Mouse (Mus musculus) right cerebral cortex, postnatal 36 days (tissue): Measurements from ENCODE around the gene Chit1.

Source experiments
- DNase-seq, 2 experiments: peaks; one replicate each; pipeline ENCODE4 v3.0.0; 2022; ENCODE audit warnings: low spot score in 2 of 2, mixed read lengths in 1 of 2

Chit1 gene

DNA sequence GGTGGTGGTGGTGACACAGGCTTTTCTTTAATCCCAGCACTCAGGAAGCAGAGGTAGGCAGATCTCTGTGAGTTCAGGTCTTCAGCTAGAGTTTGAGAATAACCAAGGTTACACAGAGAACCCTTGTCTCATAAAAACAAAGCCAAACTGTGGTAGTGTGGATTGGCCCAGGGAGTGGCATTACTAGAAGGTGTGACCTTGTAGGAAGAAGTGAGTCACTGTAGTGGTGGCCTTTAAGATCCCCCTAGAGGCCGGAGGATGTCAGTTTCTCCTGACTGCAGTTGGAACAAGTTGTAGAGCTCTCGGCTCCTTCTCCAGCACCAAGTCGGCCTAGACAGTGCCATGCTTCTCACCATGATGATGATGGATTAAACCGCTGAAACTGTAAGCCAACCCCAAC lies at the start of gene Chit1:
TSS of gene Chit1 (plus strand) at position 264 of the 400 bp plus-strand sequence.
- no peak for DNase-seq

- DNase-seq: no peak
Measured at GRCm38 (mm10) chr1:134061915-134062314, 49.1 kb upstream of the Chit1 start.

DNA sequence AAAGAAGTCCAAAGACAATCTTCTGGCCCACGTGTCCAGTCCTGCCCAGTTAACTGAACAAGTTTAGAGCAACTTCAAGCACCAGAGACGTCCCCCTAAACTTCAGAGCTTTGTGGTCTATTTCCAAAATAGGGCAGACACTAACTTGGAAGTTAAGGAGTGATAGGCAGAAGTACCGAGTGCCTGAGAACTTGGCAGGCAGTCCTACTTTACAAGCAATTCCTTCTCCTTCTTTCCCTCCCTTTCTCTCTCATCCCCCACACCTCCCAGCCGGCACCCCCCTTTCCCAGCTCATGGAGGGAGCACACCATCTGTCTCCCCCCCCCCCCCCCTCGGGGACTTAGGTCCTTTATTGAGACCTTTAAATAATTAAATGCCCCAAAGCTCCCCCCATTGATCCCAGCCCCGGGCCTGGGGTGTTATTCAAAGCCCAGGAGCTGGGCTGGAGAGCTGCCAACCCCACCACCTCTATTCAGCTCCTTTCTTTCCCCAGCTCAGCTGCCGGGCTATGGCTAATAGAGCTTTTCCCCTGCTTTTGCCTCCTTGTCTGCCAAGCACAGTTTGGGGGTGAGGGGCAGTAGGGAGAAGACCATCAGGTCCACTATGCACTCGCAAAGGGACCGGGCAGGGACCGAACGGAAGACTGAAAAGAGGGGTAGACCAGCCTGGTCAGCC lies 48.5 kb upstream of the Chit1 start:
- DNase-seq: no peak

DNA sequence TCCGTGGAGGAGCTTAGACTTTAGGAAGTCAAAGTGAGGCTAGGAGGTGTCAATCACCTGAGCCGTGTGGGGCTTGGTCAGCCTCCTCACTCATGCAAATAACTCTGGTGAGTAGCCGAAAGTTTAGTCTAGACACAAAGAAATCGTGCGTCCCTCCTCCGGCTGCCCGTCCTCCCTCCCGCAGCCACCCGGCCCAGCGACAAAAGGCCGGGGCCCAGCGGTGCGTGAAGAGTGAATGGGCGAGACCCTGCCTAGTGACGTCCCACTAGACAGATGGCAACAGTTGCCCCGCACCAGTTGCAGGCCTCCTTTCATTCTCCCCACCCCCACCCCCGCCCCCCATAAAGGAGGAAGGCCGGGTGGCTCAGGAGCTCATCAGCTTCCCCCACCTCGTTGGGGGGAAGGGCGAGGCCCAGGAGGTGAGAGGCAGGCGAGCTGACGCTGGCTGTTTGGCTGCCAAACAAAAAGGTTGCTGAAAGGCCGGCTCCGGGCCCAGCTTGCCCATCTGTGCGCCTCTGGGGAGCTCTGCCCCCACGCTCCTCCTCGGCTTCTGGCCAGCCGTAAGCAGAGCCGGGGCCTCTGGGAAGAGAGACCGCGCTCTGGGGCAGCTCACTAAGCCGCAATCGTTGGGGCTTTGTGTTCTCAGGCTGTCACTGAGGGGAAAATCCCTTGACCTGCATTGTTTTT lies 47.8 kb upstream of the Chit1 start:
- no peak for DNase-seq

DNA sequence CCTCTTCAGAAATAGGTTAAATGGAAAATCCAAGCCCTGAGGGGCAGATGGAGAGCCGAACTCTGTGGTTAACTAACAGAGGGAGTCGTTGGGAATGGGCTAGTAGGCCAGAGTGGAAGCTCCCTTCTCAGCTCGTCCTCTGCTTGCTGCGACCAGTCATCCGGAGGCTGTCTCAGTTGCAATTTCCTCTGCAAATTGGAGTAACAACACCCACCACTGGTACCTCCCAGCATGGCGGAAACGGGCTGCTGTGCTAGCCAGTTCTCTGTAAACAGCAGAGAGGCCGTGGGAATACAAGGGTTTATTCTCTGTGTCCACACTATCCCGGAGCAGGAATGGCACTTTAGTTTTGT lies 47.3 kb upstream of the Chit1 start:
- no peak for DNase-seq

- no peak for DNase-seq
Measured at GRCm38 (mm10) chr1:134064296-134064831, 46.7 kb upstream of the Chit1 start.

DNA sequence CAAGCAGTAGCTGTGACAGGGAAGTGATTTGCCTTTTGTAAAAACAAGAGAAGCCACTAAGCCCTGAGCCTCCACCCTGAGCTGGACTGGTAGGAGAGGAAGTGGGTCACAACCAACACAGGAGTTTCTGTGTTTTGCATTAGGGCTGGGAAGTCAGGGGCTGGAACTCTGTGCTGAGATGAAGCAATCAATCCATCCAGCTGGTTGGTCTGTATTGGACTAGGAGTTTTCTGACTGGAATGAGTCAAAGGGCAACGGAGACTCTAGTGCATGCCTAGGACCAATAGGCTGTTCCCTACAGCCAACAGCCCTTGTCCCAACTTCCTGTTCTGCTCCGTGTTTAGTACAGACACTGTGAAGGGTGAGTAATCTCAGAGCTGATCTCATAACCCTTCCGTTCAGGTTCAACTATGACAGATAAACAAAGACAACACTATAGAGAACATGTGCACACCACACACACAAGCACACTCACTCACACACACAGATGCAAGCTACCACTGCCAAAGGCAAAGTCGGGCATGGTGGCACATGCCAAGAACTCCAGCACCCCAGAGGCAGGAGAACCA lies 45.7 kb upstream of the Chit1 start:
- DNase-seq: no peak

DNA sequence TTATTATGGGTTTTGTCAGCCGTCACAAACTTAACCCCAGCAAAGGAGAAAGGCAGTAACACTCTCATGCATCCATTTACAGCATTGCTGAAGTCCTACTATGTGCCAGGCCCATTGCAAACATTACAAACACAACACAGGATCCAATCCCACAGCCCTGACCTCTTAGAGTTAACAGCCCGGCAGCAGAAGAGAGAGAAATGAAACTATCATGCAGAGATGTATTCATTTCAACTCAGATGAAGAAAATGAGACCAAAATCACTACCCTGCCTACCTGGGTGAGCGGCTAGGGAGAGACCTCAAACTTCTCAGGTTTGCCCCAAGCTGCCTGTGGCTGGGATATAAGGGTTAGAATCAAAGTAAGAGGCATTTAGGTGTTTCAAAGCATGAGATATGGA lies 44.5 kb upstream of the Chit1 start:
- no peak for DNase-seq

GRCm38 (mm10) chr1:134067143-134067619 lies 43.9 kb upstream of the Chit1 start:
- no peak for DNase-seq

DNA sequence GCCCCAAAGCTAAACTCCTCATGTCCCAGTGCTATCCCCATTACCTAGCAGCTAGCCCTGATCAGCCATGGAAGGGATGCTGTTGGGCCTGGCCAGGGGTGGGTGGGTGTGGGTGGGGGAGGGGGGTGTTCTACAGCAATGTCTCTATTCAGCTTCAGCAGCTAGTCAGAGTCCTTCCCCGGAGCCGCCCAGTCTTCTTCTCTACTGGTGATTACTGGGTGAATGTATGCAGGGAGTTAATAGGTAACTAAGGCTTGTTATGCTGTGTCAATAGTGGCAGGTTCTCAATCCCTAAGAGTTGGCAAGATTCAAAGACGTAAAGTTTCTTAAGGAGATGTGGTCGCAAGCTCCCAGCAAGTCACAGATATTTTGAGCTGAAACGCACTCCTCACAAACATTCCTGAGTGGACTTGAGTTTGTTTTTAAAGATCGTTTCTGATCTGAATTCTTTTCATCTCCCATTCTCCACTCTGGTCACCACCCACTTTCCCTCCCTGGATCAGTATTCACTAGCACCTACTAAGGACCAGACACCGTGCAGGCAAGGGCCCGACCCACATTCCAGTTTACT lies 40.9 kb upstream of the Chit1 start:
- no peak for DNase-seq

DNA sequence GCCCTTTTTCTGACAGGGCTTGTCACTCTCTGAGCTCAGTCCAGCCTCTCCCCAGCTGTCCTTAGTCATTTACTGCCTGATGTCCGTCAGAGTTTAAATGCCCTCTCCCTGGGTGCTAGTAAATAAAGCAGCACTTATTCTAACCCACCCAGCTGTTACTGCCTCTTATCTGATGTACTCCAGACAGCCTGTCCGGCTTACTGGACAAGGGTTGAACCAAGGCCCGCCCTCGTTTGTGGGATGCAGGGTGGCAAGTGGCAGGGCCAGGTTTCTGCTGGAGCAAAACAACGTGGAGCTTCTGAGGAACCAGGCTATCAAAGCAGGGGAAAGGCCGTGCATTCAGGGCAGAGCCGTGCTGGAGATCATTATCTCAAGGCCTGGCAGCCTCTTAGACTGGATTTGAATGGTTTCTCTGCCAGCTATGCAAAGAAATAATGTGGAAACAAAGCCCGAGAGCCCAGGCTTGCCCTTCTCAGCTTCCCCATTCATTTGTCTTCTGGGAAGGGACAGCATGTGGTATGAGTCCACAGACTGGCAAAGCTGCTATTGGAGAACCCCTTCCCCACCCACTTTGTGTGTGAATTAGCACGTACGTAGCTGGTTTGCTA lies 39.5 kb upstream of the Chit1 start:
- DNase-seq: no peak

- DNase-seq: no peak
Measured at GRCm38 (mm10) chr1:134073061-134073564, 37.9 kb upstream of the Chit1 start.

- DNase-seq: no peak
Measured at GRCm38 (mm10) chr1:134073658-134074057, 37.4 kb upstream of the Chit1 start.

DNA sequence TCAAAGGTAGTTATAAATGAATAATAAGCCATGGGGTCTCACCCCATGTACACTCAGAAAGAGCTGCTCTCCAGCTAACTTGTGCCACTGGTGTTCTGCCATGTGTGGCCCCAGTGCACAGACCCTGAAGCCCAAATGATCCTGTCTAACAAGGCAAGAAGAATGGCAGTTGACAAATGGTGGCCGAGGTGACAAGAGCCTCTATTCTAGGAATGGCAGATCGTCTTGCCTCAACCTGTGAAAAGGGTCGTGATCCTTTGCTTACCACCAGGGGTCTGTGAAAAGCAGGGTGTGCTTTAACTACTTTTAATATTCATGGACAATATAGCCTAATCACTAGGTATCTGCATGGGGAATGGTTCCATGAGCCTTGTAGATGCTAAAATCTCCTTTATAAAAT lies 36.9 kb upstream of the Chit1 start:
- no peak for DNase-seq

GRCm38 (mm10) chr1:134074606-134075005 lies 36.4 kb upstream of the Chit1 start:
- DNase-seq: no peak

DNA sequence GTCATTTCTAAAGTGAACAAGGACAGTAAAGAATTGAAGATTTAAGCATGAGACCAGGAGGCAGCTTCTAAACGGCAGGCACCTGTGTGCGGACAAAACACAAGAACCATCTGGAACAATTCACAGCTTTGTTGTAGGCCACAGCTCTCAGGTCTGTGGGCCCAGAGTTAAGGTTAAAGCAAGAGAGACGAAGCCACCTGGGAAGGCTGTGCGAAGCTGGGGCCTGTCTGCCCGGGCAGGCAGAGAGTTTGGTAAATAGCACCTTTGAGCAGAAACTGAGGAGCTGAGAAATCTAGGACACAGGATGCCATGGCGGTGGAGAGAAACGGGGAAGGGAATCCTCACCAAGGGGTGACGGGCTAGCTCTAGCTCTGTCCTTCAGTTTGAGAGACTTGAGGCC lies 35.5 kb upstream of the Chit1 start:
- no peak for DNase-seq

DNA sequence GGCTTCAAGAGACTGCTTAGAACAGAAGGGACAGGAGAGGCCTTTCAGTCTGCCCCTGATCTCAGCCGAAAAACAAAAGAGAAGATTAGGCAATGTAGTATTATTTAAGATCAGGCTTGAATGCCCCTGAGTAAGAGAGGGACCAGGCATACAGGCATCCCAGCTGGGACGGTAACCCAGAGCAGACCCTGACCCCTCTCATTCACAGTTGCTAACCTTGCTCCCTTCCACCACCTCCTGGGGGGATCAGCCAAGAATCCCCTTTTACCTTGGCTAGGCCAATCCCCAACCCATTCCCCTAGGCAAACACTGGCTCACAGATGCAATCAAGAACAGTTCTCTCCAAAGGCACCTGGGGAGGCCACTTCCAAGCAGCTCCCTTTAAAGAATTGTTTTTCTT lies 34.3 kb upstream of the Chit1 start:
- no peak for DNase-seq

GRCm38 (mm10) chr1:134077389-134078060 lies 33.5 kb upstream of the Chit1 start:
- no peak for DNase-seq

DNA sequence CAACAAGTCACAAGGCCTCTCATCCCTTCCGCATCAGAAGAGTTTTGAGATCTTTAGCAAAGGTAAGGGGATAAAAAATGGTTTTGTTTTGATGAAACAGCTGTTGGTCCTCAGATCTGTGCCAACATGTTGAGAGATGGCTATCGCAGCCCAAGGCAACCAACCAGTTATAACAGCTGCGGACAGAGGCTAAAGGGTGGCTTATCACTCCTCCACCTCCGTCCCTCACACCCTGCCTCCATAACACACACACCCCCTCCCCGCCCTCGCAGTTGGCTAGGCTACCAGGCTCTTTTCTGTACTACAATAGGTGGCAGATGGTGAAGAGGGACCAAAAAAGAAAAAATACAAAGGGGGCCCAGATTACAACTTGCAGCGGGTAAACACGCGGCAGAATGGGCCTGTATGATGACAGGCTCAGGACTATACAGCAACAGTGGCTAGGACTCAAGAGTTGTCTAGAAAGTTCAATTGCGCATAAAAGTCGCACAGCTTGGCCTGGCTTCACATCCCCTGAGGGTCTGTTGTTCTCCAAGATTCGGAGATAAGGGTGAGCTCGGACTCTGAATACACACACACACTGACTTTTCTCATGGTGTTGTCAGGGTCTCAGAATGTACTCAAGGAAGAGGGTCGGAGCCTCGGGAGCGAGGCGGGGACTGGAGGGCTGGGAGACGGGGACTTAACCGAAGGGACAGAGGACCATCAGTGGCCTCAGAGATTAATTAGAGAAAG lies 32.8 kb upstream of the Chit1 start:
- DNase-seq: no peak

GRCm38 (mm10) chr1:134078802-134079476 lies 32.1 kb upstream of the Chit1 start, which contains the start of gene Btg2:
Gene Btg2 (minus strand): TSS chr1:134079120.
- DNase-seq: peak; percentile 94 to 96
